Mouse (Mus musculus) v-Abl transformed pro-B cells (cell line): Measurements from ENCODE around the gene Gnat2.

Experiments used
- in situ Hi-C, 2 experiments: fragments of 400-800 bp; cut with MboI; formaldehyde crosslinking; loops; one replicate each; pipeline ENCODE4 v1.15.1; 2025; ENCODE audit not compliant: unreplicated experiment in 2 of 2

The Gnat2 gene

GRCm38 (mm10) chr3:108112246-108112645 is 19.7 kb downstream of the Gnat2 start:
- in situ Hi-C loops, result no loop called here

- in situ Hi-C loops, result no loop called here
These were observed 20.1 kb downstream of the Gnat2 start for GRCm38 (mm10) chr3:108112666-108113065.

GRCm38 (mm10) chr3:108113591-108114289 is 21.2 kb downstream of the Gnat2 start:
- in situ Hi-C loops, result no loop called here

GRCm38 (mm10) chr3:108117465-108117864 is 24.9 kb downstream of the Gnat2 start:
- in situ Hi-C loops, result no loop called here

- in situ Hi-C loops, result no loop called here
These were observed 28.5 kb downstream of the Gnat2 start for GRCm38 (mm10) chr3:108121101-108121500.

GRCm38 (mm10) chr3:108123242-108123641 is 30.7 kb downstream of the Gnat2 start:
- in situ Hi-C loops, result no loop called here

GRCm38 (mm10) chr3:108124131-108124530 is 31.5 kb downstream of the Gnat2 start:
- in situ Hi-C loops, result no loop called here

- in situ Hi-C loops, result loop anchor here in 1 of 2 experiments (25.0 kb wide), 1 partner anchor 439 kb away; the partner anchor contains the start of gene Ahcyl1
These were observed 33.7 kb downstream of the Gnat2 start for GRCm38 (mm10) chr3:108126327-108126726.

GRCm38 (mm10) chr3:108128520-108128919 is 35.9 kb downstream of the Gnat2 start:
- in situ Hi-C loops, result loop anchor here in 1 of 2 experiments (25.0 kb wide), 1 partner anchor 441 kb away; the partner anchor contains the start of gene Ahcyl1

GRCm38 (mm10) chr3:108129367-108129766 is 36.8 kb downstream of the Gnat2 start:
- in situ Hi-C loops, result loop anchor here in 1 of 2 experiments (25.0 kb wide), 1 partner anchor 442 kb away; the partner anchor contains the start of gene Ahcyl1

- in situ Hi-C loops, result loop anchor here in 1 of 2 experiments (25.0 kb wide), 1 partner anchor 443 kb away; the partner anchor contains the start of gene Ahcyl1
These were observed 37.2 kb downstream of the Gnat2 start for GRCm38 (mm10) chr3:108129804-108130203.

GRCm38 (mm10) chr3:108131216-108131615 is 38.6 kb downstream of the Gnat2 start:
- in situ Hi-C loops, result loop anchor here in 1 of 2 experiments (25.0 kb wide), 1 partner anchor 444 kb away; the partner anchor contains the start of gene Ahcyl1

- in situ Hi-C loops, result loop anchor here in 1 of 2 experiments (25.0 kb wide), 1 partner anchor 445 kb away; the partner anchor contains the start of gene Ahcyl1
These were observed 39.2 kb downstream of the Gnat2 start for GRCm38 (mm10) chr3:108131821-108132220.

- in situ Hi-C loops, result loop anchor here in 1 of 2 experiments (25.0 kb wide), 1 partner anchor 445 kb away; the partner anchor contains the start of gene Ahcyl1
These were observed 39.9 kb downstream of the Gnat2 start for GRCm38 (mm10) chr3:108132484-108132883.

- in situ Hi-C loops, result loop anchor here in 1 of 2 experiments (25.0 kb wide), 1 partner anchor 447 kb away; the partner anchor contains the start of gene Ahcyl1
These were observed 42.1 kb downstream of the Gnat2 start for GRCm38 (mm10) chr3:108134701-108135100.

GRCm38 (mm10) chr3:108139113-108139512 is 46.5 kb downstream of the Gnat2 start:
- in situ Hi-C loops, result loop anchor here in 1 of 2 experiments (25.0 kb wide), 1 partner anchor 452 kb away; the partner anchor contains the start of gene Ahcyl1

GRCm38 (mm10) chr3:108140786-108141185 is 48.2 kb downstream of the Gnat2 start:
- in situ Hi-C loops, result loop anchor here in 1 of 2 experiments (10.0 to 25.0 kb wide), 2 partner anchors 206 to 453 kb away; partner anchors contain the start of genes Ahcyl1 and Gstm7

- in situ Hi-C loops, result loop anchor here (5.0 to 25.0 kb wide), 7 partner anchors 78 to 458 kb away; partner anchors contain the start of genes Ahcyl1 (in 2 of the 2) and Gstm7 (in 1 of the 2)
These were observed 53.2 kb downstream of the Gnat2 start, which contains the start of gene Gnai3 for GRCm38 (mm10) chr3:108145534-108146445. TSS of gene Gnai3 (minus strand) at chr3:108146146.

- in situ Hi-C loops, result loop anchor here (5.0 to 25.0 kb wide), 7 partner anchors 79 to 459 kb away; partner anchors contain the start of genes Ahcyl1 (in 2 of the 2) and Gstm7 (in 1 of the 2)
These were observed 54.1 kb downstream of the Gnat2 start for GRCm38 (mm10) chr3:108146671-108147070.
